Mouse (Mus musculus): ENCODE results near the gene Phactr3. TPM values are rescaled to one million over a fixed set of nuclear protein-coding genes. Genes with fewer than 3 reads are reported as not detected.
A peak's percentile ranks its signal among the peaks of the same experiment; 100 is the strongest.

Phactr3 gene
- polyA plus RNA-seq, 1 experiment from 2014 or later = 0.16 TPM

DNA sequence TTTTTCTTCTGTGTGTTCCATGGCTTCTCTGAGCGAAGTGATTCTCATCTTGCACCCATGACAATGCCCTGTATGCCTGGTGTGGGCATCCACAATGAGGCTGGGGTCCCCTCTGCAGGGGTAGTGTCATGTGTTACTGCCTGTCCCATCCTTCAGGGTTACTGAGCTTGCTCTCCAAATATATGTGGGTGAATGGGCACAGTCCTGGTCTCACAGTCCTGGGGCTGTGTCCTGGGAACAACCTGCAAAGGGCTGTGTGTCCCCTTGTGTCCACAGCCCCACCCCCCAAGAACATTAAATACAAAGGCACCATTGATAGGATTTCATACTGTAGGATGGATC lies 185.4 kb downstream of the Phactr3 start:
- 24% methylated on average over 1 of the region's 1 CpGs for WGBS (ENCODE audit: insufficient replicate concordance)
- Histone ChIP-seq H3K36me3 (replicated peaks) (no peaks in the 10 kb centered on the region), H3K9ac (no peak overlapping the region), H3K9me3 (replicated peaks) (no peaks in the 10 kb centered on the region), H3K4me2 (no peak overlapping the region), H3K4me1 (replicated peaks) (no peaks in the 10 kb centered on the region), H3K27me3 (no peaks in the 10 kb centered on the region), H3K4me3 (replicated peaks) (no peak overlapping the region), H3K27ac (replicated peaks) (no peak overlapping the region)
- ATAC-seq (ENCODE audit: insufficient read depth) = no peak

GRCm38 (mm10) chr2:178304669-178305068 lies 185.9 kb downstream of the Phactr3 start:
- Histone ChIP-seq H3K9me3 (replicated peaks) (no peaks in the 10 kb centered on the region), H3K4me1 (replicated peaks) (no peaks in the 10 kb centered on the region), H3K27me3 (no peaks in the 10 kb centered on the region), H3K4me2 (no peak overlapping the region), H3K36me3 (replicated peaks) (no peaks in the 10 kb centered on the region), H3K27ac (replicated peaks) (no peak overlapping the region), H3K4me3 (replicated peaks) (no peak overlapping the region), H3K9ac (no peak overlapping the region)
- whole genome bisulfite sequencing (ENCODE audit: insufficient replicate concordance) = 58% methylated on average over 6 of the region's 6 CpGs
- ATAC-seq (ENCODE audit: insufficient read depth) = no peak

GRCm38 (mm10) chr2:178313539-178313938 lies 194.8 kb downstream of the Phactr3 start:
- 58% methylated on average over 7 of the region's 7 CpGs for WGBS (ENCODE audit: insufficient replicate concordance)
- Histone ChIP-seq H3K9me3 (replicated peaks) (no peaks in the 10 kb centered on the region), H3K4me3 (replicated peaks) (no peak overlapping the region), H3K4me2 (no peak overlapping the region), H3K36me3 (replicated peaks) (no peaks in the 10 kb centered on the region), H3K27ac (replicated peaks) (no peak overlapping the region), H3K9ac (no peak overlapping the region), H3K4me1 (replicated peaks) (no peaks in the 10 kb centered on the region), H3K27me3 (no peaks in the 10 kb centered on the region)
- no peak for ATAC-seq (ENCODE audit: insufficient read depth)

DNA sequence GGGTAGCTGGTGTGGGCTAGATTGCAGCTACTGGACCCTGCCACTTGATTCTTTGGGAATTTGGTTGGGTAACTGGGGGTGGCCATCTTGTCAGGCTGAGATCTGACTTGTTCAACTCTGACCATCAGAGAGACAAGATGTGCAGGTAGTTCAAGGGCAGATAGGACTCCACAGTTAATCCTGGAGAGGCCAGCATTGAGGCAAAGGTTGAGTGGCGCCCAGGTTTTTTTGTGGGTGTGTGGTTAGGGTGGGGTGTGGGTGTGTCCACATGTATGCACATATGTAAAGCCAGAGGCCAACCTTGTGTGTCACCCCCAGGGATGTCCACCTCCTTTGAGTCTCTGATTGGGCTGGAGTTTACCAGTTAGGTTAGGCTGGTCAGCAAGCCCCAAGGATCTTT lies 197.5 kb downstream of the Phactr3 start:
- Histone ChIP-seq H3K27me3 (no peaks in the 10 kb centered on the region), H3K4me1 (replicated peaks) (no peaks in the 10 kb centered on the region), H3K4me3 (replicated peaks) (no peak overlapping the region), H3K9me3 (replicated peaks) (no peaks in the 10 kb centered on the region), H3K4me2 (no peak overlapping the region), H3K9ac (no peak overlapping the region), H3K27ac (replicated peaks) (no peak overlapping the region), H3K36me3 (replicated peaks) (no peaks in the 10 kb centered on the region)
- WGBS (ENCODE audit: insufficient replicate concordance) = 69% methylated on average over 1 of the region's 1 CpGs
- ATAC-seq (ENCODE audit: insufficient read depth) = no peak

- no peaks in the 10 kb centered on the region for H3K36me3 ChIP-seq (replicated peaks)
- H3K4me1 ChIP-seq (replicated peaks) = no peaks in the 10 kb centered on the region
- no peak for ATAC-seq (ENCODE audit: insufficient read depth)
- H3K9ac ChIP-seq = no peak overlapping the region
- H3K27me3 ChIP-seq = no peaks in the 10 kb centered on the region
- 66% methylated on average over 7 of the region's 7 CpGs for WGBS (ENCODE audit: insufficient replicate concordance)
- H3K4me3 ChIP-seq (replicated peaks) = no peak overlapping the region
- no peak overlapping the region for H3K27ac ChIP-seq (replicated peaks)
- H3K4me2 ChIP-seq = no peak overlapping the region
- no peaks in the 10 kb centered on the region for H3K9me3 ChIP-seq (replicated peaks)
These were observed 201.0 kb downstream of the Phactr3 start for GRCm38 (mm10) chr2:178319766-178320165.

GRCm38 (mm10) chr2:178321271-178321670 lies 202.5 kb downstream of the Phactr3 start:
- Histone ChIP-seq H3K9me3 (replicated peaks) (no peaks in the 10 kb centered on the region), H3K4me2 (no peak overlapping the region), H3K27ac (replicated peaks) (no peak overlapping the region), H3K27me3 (no peaks in the 10 kb centered on the region), H3K4me1 (replicated peaks) (no peaks in the 10 kb centered on the region), H3K9ac (no peak overlapping the region), H3K36me3 (replicated peaks) (no peaks in the 10 kb centered on the region), H3K4me3 (replicated peaks) (no peak overlapping the region)
- no peak for ATAC-seq (ENCODE audit: insufficient read depth)
- WGBS (ENCODE audit: insufficient replicate concordance) = 58% methylated on average over 10 of the region's 10 CpGs

GRCm38 (mm10) chr2:178324410-178324809 lies 205.6 kb downstream of the Phactr3 start:
- Histone ChIP-seq H3K4me1 (replicated peaks) (no peaks in the 10 kb centered on the region), H3K36me3 (replicated peaks) (no peaks in the 10 kb centered on the region), H3K9me3 (replicated peaks) (no peaks in the 10 kb centered on the region), H3K4me3 (replicated peaks) (no peak overlapping the region), H3K27ac (replicated peaks) (no peak overlapping the region), H3K9ac (no peak overlapping the region), H3K4me2 (no peak overlapping the region), H3K27me3 (no peaks in the 10 kb centered on the region)
- no peak for ATAC-seq (ENCODE audit: insufficient read depth)
- 73% methylated on average over 3 of the region's 3 CpGs for WGBS (ENCODE audit: insufficient replicate concordance)

GRCm38 (mm10) chr2:178324818-178325217 lies 206.0 kb downstream of the Phactr3 start:
- ATAC-seq (ENCODE audit: insufficient read depth) = no peak
- 50% methylated on average over 4 of the region's 4 CpGs for WGBS (ENCODE audit: insufficient replicate concordance)

DNA sequence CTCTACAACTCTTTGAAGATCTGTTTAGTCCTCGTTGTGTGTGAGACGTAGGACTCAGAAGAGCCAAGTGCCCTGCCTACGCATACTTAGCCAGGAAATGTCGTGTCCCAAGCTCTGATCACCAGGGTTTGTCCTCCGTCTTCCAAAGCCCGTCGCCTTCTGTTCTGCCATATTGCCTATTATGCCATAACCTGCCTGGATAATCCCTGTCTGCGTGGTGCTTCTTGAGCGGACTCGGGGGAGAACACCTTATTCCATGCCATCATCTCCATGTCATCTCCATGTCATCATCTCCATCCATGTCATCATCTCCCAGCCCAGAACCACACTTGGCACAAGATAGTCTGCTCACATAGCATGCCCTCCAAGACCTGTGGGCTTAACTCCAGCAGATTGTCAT lies 207.3 kb downstream of the Phactr3 start:
- Histone ChIP-seq H3K4me2 (no peak overlapping the region), H3K9me3 (replicated peaks) (no peaks in the 10 kb centered on the region), H3K36me3 (replicated peaks) (no peaks in the 10 kb centered on the region), H3K27ac (replicated peaks) (no peak overlapping the region), H3K27me3 (no peaks in the 10 kb centered on the region), H3K4me3 (replicated peaks) (no peak overlapping the region), H3K9ac (no peak overlapping the region), H3K4me1 (replicated peaks) (no peaks in the 10 kb centered on the region)
- no peak for ATAC-seq (ENCODE audit: insufficient read depth)
- 70% methylated on average over 10 of the region's 10 CpGs for WGBS (ENCODE audit: insufficient replicate concordance)

More at GRCm38 (mm10) chr2:178324818-178325217, 206.0 kb downstream of the Phactr3 start:
- Histone ChIP-seq H3K27ac (replicated peaks) (no peak overlapping the region), H3K4me1 (replicated peaks) (no peaks in the 10 kb centered on the region), H3K4me3 (replicated peaks) (no peak overlapping the region), H3K4me2 (no peak overlapping the region), H3K9ac (no peak overlapping the region), H3K27me3 (no peaks in the 10 kb centered on the region), H3K36me3 (replicated peaks) (no peaks in the 10 kb centered on the region), H3K9me3 (replicated peaks) (no peaks in the 10 kb centered on the region)

GRCm38 (mm10) chr2:178326750-178327465 lies 208.1 kb downstream of the Phactr3 start:
- ATAC-seq (ENCODE audit: insufficient read depth) = no peak
- Histone ChIP-seq H3K4me2 (no peak overlapping the region), H3K27ac (replicated peaks) (no peak overlapping the region)

GRCm38 (mm10) chr2:178327466-178328040 lies 208.8 kb downstream of the Phactr3 start:
- H3K27ac ChIP-seq (replicated peaks) = no peak overlapping the region
- H3K4me3 ChIP-seq (replicated peaks) = no peak overlapping the region
- no peaks in the 10 kb centered on the region for H3K27me3 ChIP-seq
- peak; percentile 44; the same call in 1 of the 2 replicates for ATAC-seq (ENCODE audit: insufficient read depth)
- H3K4me2 ChIP-seq = no peak overlapping the region
- H3K9ac ChIP-seq = no peak overlapping the region
- H3K36me3 ChIP-seq (replicated peaks) = no peaks in the 10 kb centered on the region
- H3K9me3 ChIP-seq (replicated peaks) = no peaks in the 10 kb centered on the region
- 14% methylated on average over 12 of the region's 12 CpGs for WGBS (ENCODE audit: insufficient replicate concordance)
- no peaks in the 10 kb centered on the region for H3K4me1 ChIP-seq (replicated peaks)

More at GRCm38 (mm10) chr2:178326750-178327465, 208.1 kb downstream of the Phactr3 start:
- Histone ChIP-seq H3K9me3 (replicated peaks) (no peaks in the 10 kb centered on the region), H3K4me3 (replicated peaks) (no peak overlapping the region), H3K9ac (no peak overlapping the region), H3K36me3 (replicated peaks) (no peaks in the 10 kb centered on the region), H3K4me1 (replicated peaks) (no peaks in the 10 kb centered on the region), H3K27me3 (no peaks in the 10 kb centered on the region)
- 20% methylated on average over 5 of the region's 5 CpGs for WGBS (ENCODE audit: insufficient replicate concordance)

DNA sequence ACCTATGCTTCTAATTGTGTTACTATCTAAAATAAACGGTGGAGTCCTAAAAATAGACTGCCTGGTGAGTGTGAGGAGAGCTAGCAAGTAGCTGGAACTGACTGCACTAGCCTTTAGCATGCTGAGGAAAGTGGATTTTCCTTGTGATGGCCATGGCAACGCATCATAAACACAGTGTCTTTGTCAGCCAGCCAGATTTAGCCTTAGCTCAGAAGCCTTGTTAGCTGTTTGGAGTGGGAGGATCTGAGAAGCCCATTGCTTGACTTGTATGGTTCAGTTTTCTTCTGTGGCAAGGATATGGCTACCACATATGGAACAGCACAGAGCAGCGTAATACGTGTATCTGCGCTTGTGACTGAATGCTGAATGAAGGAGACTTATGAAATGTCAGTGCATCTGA lies 210.8 kb downstream of the Phactr3 start:
- ATAC-seq (ENCODE audit: insufficient read depth) = no peak
- 54% methylated on average over 5 of the region's 5 CpGs for WGBS (ENCODE audit: insufficient replicate concordance)
- Histone ChIP-seq H3K9ac (no peak overlapping the region), H3K27ac (replicated peaks) (no peak overlapping the region), H3K27me3 (no peaks in the 10 kb centered on the region), H3K9me3 (replicated peaks) (no peaks in the 10 kb centered on the region), H3K4me1 (replicated peaks) (no peaks in the 10 kb centered on the region), H3K36me3 (replicated peaks) (no peaks in the 10 kb centered on the region), H3K4me2 (no peak overlapping the region), H3K4me3 (replicated peaks) (no peak overlapping the region)

Data from liver, embryonic 15.5 days (tissue).